Mouse (Mus musculus): ENCODE results near the gene Ifitm6. TPM values are rescaled to one million over a fixed set of nuclear protein-coding genes. Genes with fewer than 3 reads are reported as not detected.

The Ifitm6 gene
- total and polyA plus RNA-seq, 2 experiments from 2014 or later: 0.34 to 2.0 TPM

DNA sequence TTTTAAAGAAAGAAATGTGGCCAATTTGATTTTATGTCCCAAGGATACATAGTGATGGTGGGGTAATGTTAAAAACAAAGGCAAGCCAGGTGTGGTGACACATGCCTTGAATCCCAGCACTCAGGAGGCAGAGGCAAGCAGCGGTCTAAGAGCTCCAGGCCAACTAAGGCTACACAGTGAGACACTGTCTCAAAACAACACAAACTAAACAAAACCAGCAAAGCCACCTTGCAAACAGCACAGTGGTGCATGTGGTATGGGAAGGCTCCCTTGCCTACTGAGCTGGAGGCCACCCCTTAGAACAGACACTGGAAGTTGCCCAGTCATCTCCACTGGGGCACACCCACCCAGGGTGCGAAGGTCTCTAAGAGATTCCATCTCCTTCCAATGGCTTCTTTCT, 42.2 kb upstream of the Ifitm6 start:
- DNase-seq (no peak), ATAC-seq (no peak)
- Histone ChIP-seq H3K4me1 (ENCODE audit: insufficient read depth) (peaks cover 18% of the 10 kb centered on the region), H3K4me3 (ENCODE audit: low read depth, low read length) (peak overlapping the region; percentile 85), H3K4me2 (ENCODE audit: low read depth) (peak overlapping the region; percentile 84), H3K27me3 (ENCODE audit: insufficient read depth, low read length) (no peaks in the 10 kb centered on the region), H3K9ac (peak overlapping the region; percentile 99), H3K9me3 (ENCODE audit: low read length) (no peaks in the 10 kb centered on the region), H3K36me3 (ENCODE audit: insufficient read depth) (peaks cover 13% of the 10 kb centered on the region), H3K27ac (ENCODE audit: low read depth, low read length) (peak overlapping the region; percentile 92)
- no peak for TF ChIP-seq CTCF (IDR thresholded peaks at IDR 0.05; ENCODE audit: low read depth)
- whole genome bisulfite sequencing: 66% methylated on average over 2 of the region's 2 CpGs

DNA sequence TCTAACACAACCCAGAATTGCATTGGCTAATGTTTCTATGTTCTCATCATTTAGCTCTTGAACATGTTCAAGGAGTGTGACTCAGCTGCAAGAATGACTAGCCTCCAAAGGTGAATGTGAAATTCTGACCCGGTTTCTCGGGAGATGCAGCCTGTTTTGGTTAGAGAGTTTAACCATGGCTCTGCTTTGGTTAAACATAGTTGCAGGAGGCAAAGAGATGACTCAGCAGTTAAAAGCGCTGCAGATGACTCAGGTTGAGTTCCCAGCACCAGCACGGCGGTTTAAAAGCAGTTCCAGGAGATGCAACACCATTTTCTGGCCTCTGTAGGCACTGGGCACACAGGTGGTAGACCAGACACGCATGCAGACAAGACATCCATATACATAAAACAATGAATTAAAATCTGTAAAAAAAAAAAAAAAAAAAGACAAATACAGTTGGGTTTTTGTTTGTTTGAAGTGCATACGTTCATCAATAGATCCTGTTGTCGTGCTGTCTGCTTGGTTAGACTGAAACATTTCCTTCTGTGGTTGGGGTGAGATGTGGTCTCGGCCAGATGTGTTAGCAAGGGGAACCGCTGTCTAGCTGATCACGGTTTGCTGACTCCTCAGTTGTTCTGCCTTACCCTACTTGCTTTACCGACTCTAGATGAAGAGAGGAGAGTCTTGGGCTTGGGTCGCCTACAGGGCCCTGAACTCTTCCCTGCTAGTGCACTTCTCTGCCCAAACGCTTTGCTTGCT, 41.0 kb upstream of the Ifitm6 start:
- Histone ChIP-seq H3K4me1 (ENCODE audit: insufficient read depth) (peaks cover 18% of the 10 kb centered on the region), H3K36me3 (ENCODE audit: insufficient read depth) (0 out of 2 replicates have a peak, but pooled peaks cover 2% of the 10 kb centered on the region), H3K9ac (no peak overlapping the region), H3K9me3 (ENCODE audit: low read length) (no peaks in the 10 kb centered on the region), H3K27me3 (ENCODE audit: insufficient read depth, low read length) (no peaks in the 10 kb centered on the region), H3K27ac (ENCODE audit: low read depth, low read length) (no peak overlapping the region), H3K4me2 (ENCODE audit: low read depth) (no peak overlapping the region), H3K4me3 (ENCODE audit: low read depth, low read length) (no peak overlapping the region)
- TF ChIP-seq CTCF (IDR thresholded peaks at IDR 0.05; ENCODE audit: low read depth): no peak
- DNase-seq: no peak
- ATAC-seq: no peak
- 93% methylated on average over 14 of the region's 14 CpGs for WGBS

DNA sequence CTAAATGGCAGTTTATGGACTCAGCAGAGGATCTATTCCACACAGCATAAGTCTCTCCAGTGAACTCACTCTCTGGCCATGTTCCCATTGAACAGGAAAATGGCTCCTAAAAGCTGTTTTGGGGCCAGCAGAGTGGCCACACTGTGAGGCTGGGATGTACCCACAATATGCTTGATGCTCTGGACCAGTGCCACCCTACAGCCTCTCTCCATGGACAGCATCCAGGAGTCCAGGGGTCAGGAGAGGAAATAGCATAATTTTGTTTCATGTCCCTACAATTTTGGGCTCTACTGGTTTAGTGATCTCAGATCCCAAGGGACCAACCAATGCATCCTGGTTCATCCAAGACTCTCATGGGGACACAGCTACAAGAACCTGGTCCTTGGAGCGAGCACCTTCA, 39.8 kb upstream of the Ifitm6 start:
- ATAC-seq (no peak), DNase-seq (no peak)
- no peak overlapping the region for H3K4me2 ChIP-seq (ENCODE audit: low read depth)
- H3K4me1 ChIP-seq (ENCODE audit: insufficient read depth): peaks cover 17% of the 10 kb centered on the region
- no peak overlapping the region for H3K9ac ChIP-seq
- WGBS: 97% methylated on average over 1 of the region's 1 CpGs
- TF ChIP-seq CTCF (IDR thresholded peaks at IDR 0.05; ENCODE audit: low read depth): no peak
- H3K27ac ChIP-seq (ENCODE audit: low read depth, low read length): no peak overlapping the region
- H3K4me3 ChIP-seq (ENCODE audit: low read depth, low read length): no peak overlapping the region
- H3K27me3 ChIP-seq (ENCODE audit: insufficient read depth, low read length): no peaks in the 10 kb centered on the region
- no peaks in the 10 kb centered on the region for H3K36me3 ChIP-seq (ENCODE audit: insufficient read depth)
- no peaks in the 10 kb centered on the region for H3K9me3 ChIP-seq (ENCODE audit: low read length)

DNA sequence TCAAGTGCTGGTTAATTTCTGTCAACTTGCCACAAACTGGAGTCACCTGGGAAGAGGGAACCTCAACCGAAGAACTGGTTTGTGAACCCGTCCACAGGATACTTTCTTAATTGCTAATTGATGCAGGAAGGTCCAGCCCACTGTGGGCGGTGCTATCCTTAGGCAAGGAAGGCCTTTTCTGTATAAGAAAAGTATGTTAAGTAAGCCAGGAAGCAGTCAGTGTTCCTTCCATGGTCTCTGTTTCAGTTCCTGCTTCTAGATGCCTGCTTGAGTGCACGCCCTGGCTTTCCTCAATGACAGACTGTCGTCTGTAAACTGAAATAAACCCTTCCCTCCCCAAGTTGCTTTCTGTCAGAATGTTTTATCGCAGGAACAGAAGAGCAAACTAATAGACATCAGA, 39.3 kb upstream of the Ifitm6 start:
- H3K27me3 ChIP-seq (ENCODE audit: insufficient read depth, low read length): no peaks in the 10 kb centered on the region

DNA sequence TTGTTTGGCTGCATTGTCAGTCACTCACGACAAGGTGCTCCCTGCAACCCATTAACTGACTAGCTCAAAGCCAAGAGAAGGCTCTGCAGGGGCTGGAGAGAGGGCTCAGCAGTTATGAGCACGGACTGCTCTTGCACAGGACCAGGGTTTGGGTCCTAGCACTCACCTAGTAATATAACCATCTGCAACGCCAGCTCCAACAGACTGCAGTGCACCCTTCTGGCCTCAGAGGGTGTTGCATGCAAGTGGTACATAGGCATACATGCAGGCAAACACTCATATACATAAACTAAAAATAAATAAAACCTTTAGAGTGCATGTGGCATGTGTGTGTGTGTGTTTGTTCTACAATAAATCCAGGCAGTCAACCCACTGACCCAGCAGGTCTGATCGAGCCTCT, 38.1 kb upstream of the Ifitm6 start:
- Histone ChIP-seq H3K4me2 (ENCODE audit: low read depth) (no peak overlapping the region), H3K36me3 (ENCODE audit: insufficient read depth) (no peaks in the 10 kb centered on the region), H3K4me1 (ENCODE audit: insufficient read depth) (peaks cover 6% of the 10 kb centered on the region), H3K27ac (ENCODE audit: low read depth, low read length) (no peak overlapping the region), H3K4me3 (ENCODE audit: low read depth, low read length) (no peak overlapping the region), H3K9ac (no peak overlapping the region), H3K9me3 (ENCODE audit: low read length) (no peaks in the 10 kb centered on the region), H3K27me3 (ENCODE audit: insufficient read depth, low read length) (no peaks in the 10 kb centered on the region)
- ATAC-seq (no peak), DNase-seq (no peak)
- WGBS: 87% methylated on average over 4 of the region's 4 CpGs
- TF ChIP-seq CTCF (IDR thresholded peaks at IDR 0.05; ENCODE audit: low read depth): 0 out of 2 replicates have a peak, but pooled peaks have one; percentile 9

More for the DNA sequence above, 39.3 kb upstream of the Ifitm6 start:
- no peaks in the 10 kb centered on the region for H3K36me3 ChIP-seq (ENCODE audit: insufficient read depth)
- H3K9ac ChIP-seq: no peak overlapping the region
- ATAC-seq (no peak), DNase-seq (no peak)
- no peak overlapping the region for H3K4me3 ChIP-seq (ENCODE audit: low read depth, low read length)
- H3K4me2 ChIP-seq (ENCODE audit: low read depth): no peak overlapping the region
- H3K27ac ChIP-seq (ENCODE audit: low read depth, low read length): no peak overlapping the region
- no peak for TF ChIP-seq CTCF (IDR thresholded peaks at IDR 0.05; ENCODE audit: low read depth)
- H3K9me3 ChIP-seq (ENCODE audit: low read length): no peaks in the 10 kb centered on the region
- WGBS: 96% methylated on average over 6 of the region's 6 CpGs
- peaks cover 12% of the 10 kb centered on the region for H3K4me1 ChIP-seq (ENCODE audit: insufficient read depth)

DNA sequence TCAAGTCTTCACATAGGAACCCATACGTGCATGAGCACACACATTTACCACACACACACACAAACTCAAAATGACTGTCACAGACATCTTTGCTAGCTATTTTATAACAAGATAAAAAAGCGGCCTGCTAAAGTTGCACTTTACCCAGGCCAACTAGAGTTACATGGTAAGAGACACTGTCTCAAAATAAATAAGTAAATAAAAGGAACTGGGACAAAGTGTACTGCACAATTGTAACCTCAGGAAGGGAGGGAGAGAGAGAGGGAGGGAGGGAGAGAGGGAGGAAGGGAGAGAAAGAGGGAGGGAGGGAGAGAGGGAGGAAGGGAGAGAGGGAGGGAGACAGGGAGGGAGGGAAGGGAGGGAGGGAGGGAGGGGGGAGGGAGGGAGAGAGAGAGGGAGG, 34.7 kb upstream of the Ifitm6 start:
- DNase-seq (no peak), ATAC-seq (no peak)
- Histone ChIP-seq H3K4me3 (ENCODE audit: low read depth, low read length) (no peak overlapping the region), H3K4me1 (ENCODE audit: insufficient read depth) (0 out of 2 replicates have a peak, but pooled peaks cover 3% of the 10 kb centered on the region), H3K27ac (ENCODE audit: low read depth, low read length) (no peak overlapping the region), H3K9ac (no peak overlapping the region), H3K27me3 (ENCODE audit: insufficient read depth, low read length) (no peaks in the 10 kb centered on the region), H3K4me2 (ENCODE audit: low read depth) (no peak overlapping the region), H3K9me3 (ENCODE audit: low read length) (no peaks in the 10 kb centered on the region), H3K36me3 (ENCODE audit: insufficient read depth) (no peaks in the 10 kb centered on the region)
- 75% methylated on average over 2 of the region's 2 CpGs for WGBS
- no peak for TF ChIP-seq CTCF (IDR thresholded peaks at IDR 0.05; ENCODE audit: low read depth)

DNA sequence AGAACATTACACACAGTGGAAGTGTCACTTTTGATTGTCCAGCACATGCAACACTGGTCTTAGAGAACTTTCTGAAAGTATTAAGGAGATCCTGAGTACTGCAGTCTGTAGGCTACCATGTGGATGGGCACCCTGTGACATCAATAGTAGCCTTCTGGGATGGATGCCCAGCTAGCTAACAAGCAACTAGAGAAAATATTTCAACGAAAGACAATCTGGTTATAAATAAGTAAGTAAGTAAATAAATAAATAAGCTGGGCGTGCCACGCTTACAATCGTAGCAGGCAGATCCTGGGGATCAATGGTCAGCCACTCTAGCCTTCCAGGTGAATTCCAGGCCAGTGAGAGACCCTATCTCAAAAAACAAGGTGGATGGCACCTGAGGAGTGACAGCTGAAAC, 34.3 kb upstream of the Ifitm6 start:
- WGBS: 90% methylated on average over 4 of the region's 4 CpGs
- H3K9ac ChIP-seq: no peak overlapping the region
- 0 out of 2 replicates have a peak, but pooled peaks cover 3% of the 10 kb centered on the region for H3K4me1 ChIP-seq (ENCODE audit: insufficient read depth)
- no peaks in the 10 kb centered on the region for H3K27me3 ChIP-seq (ENCODE audit: insufficient read depth, low read length)
- H3K4me2 ChIP-seq (ENCODE audit: low read depth): no peak overlapping the region
- H3K9me3 ChIP-seq (ENCODE audit: low read length): no peaks in the 10 kb centered on the region
- ATAC-seq (no peak), DNase-seq (no peak)
- H3K27ac ChIP-seq (ENCODE audit: low read depth, low read length): no peak overlapping the region
- TF ChIP-seq CTCF (IDR thresholded peaks at IDR 0.05; ENCODE audit: low read depth): no peak
- no peak overlapping the region for H3K4me3 ChIP-seq (ENCODE audit: low read depth, low read length)
- no peaks in the 10 kb centered on the region for H3K36me3 ChIP-seq (ENCODE audit: insufficient read depth)

Data from forebrain, postnatal 0 days (tissue).